Mouse (Mus musculus): ENCODE data around the gene Gm7233. TPM values are rescaled to one million over a fixed set of nuclear protein-coding genes. Genes with fewer than 3 reads are reported as not detected.
A peak's percentile ranks its signal among the peaks of the same experiment; 100 is the strongest.
"Not testable (repeated sequence)": the region's sequence is repeated elsewhere in the genome, so short reads cannot be mapped to it uniquely, and the experiment has no call there.

Gm7233 gene
- total RNA-seq (2021), result under 1 TPM in 1 of 2 experiments, not detected in 1; 0.62 TPM

GRCm38 (mm10) chr14:43179567-43179966 lies at the start of gene Gm7233:
Gm7233 (plus strand) TSS chr14:43179867.
- DNase-seq (ENCODE audit: extremely low spot score in 1 of 2, low spot score in 2 of 2); intact Hi-C loops (cut with DNase I): not testable (repeated sequence)

GRCm38 (mm10) chr14:43167189-43167588 lies 12.5 kb upstream of the Gm7233 start:
- peak in 1 of 2 experiments; percentile 15 for DNase-seq (ENCODE audit: extremely low spot score in 1 of 2, low spot score in 2 of 2)
- intact Hi-C loops (cut with DNase I), result not testable (repeated sequence)

GRCm38 (mm10) chr14:43167942-43168341 lies 11.7 kb upstream of the Gm7233 start:
- DNase-seq (ENCODE audit: extremely low spot score in 1 of 2, low spot score in 2 of 2); intact Hi-C loops (cut with DNase I): not testable (repeated sequence)

- intact Hi-C loops (cut with DNase I), result not testable (repeated sequence)
Observed at GRCm38 (mm10) chr14:43168573-43169170, 11.0 kb upstream of the Gm7233 start.

GRCm38 (mm10) chr14:43235204-43235603 lies 55.5 kb downstream of the Gm7233 start, which contains the start of gene Gm8122:
Gm8122 (minus strand) TSS chr14:43235304.
- DNase-seq (ENCODE audit: extremely low spot score in 1 of 2, low spot score in 2 of 2); intact Hi-C loops (cut with DNase I): not testable (repeated sequence)

More at GRCm38 (mm10) chr14:43168573-43169170, 11.0 kb upstream of the Gm7233 start:
- not testable (repeated sequence) for DNase-seq (ENCODE audit: extremely low spot score in 1 of 2, low spot score in 2 of 2)

Other genes starting within 250 kb of the Gm7233 start
- not detected for gene Gm8082, start 186.2 kb upstream of the Gm7233 start, total RNA-seq (2021)
- gene Gm10376, start 164.2 kb upstream of the Gm7233 start, total RNA-seq (2021), result not detected
- not detected for gene Gm8094, start 103.2 kb upstream of the Gm7233 start, total RNA-seq (2021)
- under 1 TPM in 1 of 2 experiments, not detected in 1; 0.64 TPM for gene Gm8104, start 79.3 kb upstream of the Gm7233 start, total RNA-seq (2021)
- gene Gm8122, start 55.4 kb downstream of the Gm7233 start, total RNA-seq (2021), result not detected
- not detected for gene Gm8126, start 78.8 kb downstream of the Gm7233 start, total RNA-seq (2021)
- gene Gm9732, start 95.2 kb downstream of the Gm7233 start, total RNA-seq (2021), result not detected
- not detected for gene Gm8127, start 114.0 kb downstream of the Gm7233 start, total RNA-seq (2021)
- 1 to 10 TPM in 1 of 2 experiments, not detected in 1; 1.8 TPM for gene 1700001F09Rik, start 167.9 kb downstream of the Gm7233 start, total RNA-seq (2021)
- not detected for gene Gm8138, start 236.5 kb downstream of the Gm7233 start, total RNA-seq (2021)